Mouse (Mus musculus): Measurements from ENCODE around the gene Fgb.

- no peak for TF ChIP-seq EP300 (IDR thresholded peaks at IDR 0.05)
- TF ChIP-seq CTCF (IDR thresholded peaks at IDR 0.05) = no peak
Measured at GRCm38 (mm10) chr3:82996656-82997055, 53.0 kb downstream of the Fgb start.

All from lung, postnatal 0 days (tissue).